Mouse (Mus musculus): ENCODE data around the gene Eif4g1.
"Not testable (repeated sequence)": the region's sequence is repeated elsewhere in the genome, so short reads cannot be mapped to it uniquely, and the experiment has no call there.

Gene Eif4g1

DNA sequence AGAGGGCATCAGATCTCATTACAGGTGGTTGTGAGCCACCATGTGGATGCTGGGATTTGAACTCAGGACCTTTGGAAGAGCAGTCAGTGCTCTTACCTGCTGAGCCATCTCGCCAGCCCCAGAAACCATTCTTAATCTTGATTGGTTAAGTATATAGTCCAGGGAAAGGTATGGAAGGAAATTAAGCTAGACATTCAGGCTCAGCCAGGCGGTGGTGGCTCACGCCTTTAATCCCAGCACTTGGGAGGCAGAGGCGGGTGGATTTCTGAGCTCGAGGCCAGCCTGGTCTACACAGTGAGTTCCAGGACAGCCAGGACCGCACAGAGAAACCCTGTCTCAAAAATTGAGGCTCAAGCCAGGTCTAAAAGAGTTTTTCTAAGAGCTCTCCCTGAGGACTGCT, at the start of gene Eif4g1:
Gene Eif4g1 (plus strand): TSS at position 301 of the 400 bp plus-strand sequence.
- DNase-seq, result not testable (repeated sequence)

GRCm38 (mm10) chr16:20619541-20620398, 48.3 kb upstream of the Eif4g1 start:
- DNase-seq, result peak; percentile 62

- DNase-seq, result peak; percentile 61
Measured at GRCm38 (mm10) chr16:20620399-20620735, 47.7 kb upstream of the Eif4g1 start.

DNA sequence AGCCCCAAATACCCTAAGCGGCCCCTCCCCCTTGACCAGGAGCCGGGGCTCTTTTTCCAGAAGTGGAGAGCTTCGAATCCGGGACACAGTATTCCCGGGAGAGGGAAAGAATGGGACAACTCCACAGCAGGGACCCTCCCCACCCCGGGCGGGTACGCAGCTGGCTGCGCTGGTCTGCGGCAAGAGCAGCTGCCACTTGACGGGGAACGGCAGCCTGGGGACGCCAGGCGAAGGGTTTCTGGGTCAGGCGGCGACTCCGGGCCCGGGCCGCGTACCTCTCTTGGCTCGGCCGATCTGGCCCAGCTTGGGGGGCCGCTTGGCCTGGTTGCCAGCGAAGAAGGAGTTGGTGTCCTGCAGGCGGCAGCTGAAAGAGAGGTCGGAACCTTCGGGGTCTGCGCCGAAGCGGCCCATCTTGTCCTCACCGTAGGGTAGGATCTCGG, 47.3 kb upstream of the Eif4g1 start:
- DNase-seq, result no peak

DNA sequence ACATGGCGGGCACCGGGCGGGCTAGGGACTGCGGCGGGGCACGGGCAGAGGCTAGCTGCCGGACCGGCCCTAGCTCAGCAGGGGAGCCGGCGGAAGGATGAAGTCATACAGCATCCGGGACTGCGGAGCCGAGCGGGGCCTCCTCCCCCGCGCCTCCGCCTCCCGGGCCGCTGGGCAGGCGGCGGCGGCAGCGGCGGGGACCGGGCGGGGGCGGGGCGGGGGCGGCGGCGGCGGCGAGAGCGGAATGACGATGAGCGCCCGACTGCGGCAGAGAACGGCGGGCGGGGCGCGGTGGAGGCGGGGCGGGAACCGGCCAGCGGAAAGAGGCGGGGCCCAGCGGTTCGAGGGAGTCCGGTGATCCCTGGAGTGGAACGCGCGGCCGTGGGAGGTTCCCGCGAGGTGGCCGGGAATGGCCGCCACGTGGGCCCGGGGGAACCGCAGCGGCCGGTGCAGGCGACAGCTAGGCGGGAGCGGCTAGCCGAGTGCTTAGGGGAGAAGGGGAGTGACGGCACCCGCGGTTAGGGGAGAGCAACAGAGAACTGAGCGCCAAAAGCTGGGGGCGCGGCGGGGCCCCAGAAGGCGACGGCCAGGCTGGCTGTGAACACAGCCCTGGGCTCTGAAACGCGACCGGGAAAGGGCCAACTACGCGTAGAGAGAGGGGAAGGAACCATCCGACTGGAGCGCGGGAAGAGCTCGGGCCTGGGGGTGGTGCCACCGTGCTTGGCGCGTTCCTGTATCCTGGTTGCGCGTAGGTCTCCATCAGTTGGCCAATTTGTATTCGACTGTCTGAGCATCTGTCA, 46.7 kb upstream of the Eif4g1 start, which contains the start of gene Camk2n2:
Gene Camk2n2 (minus strand): TSS at position 97 of the 800 bp plus-strand sequence.
- DNase-seq, result peak; percentile 88

- DNase-seq, result peak; percentile 84
Measured at GRCm38 (mm10) chr16:20621991-20622685, 46.0 kb upstream of the Eif4g1 start.

DNA sequence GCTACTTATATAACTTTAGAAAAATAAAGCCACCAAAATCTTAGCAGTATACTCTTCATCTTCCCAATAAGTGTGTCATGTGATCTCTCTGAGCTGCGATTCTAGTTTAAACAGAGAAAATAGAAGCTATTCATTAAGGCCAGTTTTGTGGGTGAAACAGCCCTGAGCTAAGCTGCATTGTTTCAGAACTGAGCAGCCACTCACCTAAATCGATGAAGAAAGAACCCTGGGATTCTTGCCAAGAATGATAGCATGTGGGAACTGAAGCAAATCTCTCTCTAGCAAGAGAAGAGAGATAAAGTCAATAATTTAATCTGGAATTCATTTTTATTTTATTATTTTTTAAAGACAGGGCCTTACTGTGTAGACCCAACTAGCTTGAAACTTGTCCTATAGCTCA, 44.9 kb upstream of the Eif4g1 start:
- no peak for DNase-seq

- no peak for DNase-seq
Measured at GRCm38 (mm10) chr16:20628871-20629391, 39.2 kb upstream of the Eif4g1 start.

GRCm38 (mm10) chr16:20629731-20630634, 38.1 kb upstream of the Eif4g1 start, which contains the start of gene Ece2:
Ece2 (plus strand) TSS chr16:20629828.
- DNase-seq, result peak; percentile 67

DNA sequence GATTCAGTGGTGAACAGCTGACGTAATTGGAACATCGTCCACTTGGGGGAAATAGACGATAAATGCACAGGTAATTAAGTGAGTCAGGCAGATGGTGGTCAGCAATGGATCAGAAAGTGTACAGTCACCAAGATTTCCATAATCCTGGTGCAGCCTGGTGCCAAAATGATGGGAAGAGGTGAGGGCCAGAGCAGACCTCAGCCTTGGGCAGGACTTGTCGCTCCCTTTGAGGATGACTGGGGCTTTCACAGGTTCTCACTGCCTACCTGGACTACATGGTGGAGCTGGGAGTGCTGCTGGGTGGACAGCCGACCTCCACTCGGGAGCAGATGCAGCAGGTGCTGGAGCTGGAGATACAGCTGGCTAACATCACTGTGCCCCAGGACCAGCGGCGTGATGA, 30.7 kb upstream of the Eif4g1 start:
- no peak for DNase-seq

- no peak for DNase-seq
Measured at GRCm38 (mm10) chr16:20638367-20638766, 29.7 kb upstream of the Eif4g1 start.

DNA sequence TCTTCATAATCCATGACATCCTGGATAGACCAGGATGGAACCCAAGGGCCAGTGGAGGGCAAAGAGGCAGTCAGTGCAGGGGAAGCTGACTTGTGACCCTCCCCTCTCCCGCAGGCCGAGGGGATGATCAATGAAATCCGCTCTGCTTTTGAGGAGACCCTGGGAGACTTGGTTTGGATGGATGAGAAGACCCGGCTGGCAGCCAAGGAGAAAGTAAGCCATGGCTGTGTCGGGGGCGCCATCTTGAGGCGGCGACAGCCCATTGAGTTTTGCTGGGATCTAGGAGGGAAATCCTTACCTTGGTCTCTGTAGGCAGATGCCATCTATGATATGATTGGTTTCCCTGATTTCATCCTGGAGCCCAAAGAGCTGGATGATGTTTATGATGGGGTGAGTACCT, 26.0 kb upstream of the Eif4g1 start:
- DNase-seq, result peak; percentile 65

- DNase-seq, result no peak
Measured at GRCm38 (mm10) chr16:20643911-20644310, 24.2 kb upstream of the Eif4g1 start.

- DNase-seq, result peak; percentile 95
Measured at GRCm38 (mm10) chr16:20651076-20651946, 16.8 kb upstream of the Eif4g1 start, which contains the start of gene Psmd2. Psmd2 (plus strand) TSS chr16:20651652.

DNA sequence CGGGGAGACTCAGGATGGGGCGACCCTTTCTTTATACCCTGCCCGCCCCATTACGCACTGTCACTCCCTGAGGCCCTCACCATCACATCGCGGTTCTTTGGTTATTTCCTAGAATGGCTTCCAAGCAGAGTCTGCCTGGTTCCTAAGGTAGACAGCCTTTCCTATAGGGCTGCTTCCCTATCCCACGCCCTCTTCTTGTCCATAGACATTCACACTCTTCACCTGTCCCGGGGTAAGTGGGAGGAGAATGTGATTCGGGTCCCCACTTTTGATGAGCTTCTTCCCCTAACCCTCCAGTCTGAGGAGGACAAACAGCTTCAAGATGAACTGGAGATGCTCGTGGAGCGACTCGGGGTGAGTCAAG, 16.2 kb upstream of the Eif4g1 start:
- DNase-seq, result no peak

DNA sequence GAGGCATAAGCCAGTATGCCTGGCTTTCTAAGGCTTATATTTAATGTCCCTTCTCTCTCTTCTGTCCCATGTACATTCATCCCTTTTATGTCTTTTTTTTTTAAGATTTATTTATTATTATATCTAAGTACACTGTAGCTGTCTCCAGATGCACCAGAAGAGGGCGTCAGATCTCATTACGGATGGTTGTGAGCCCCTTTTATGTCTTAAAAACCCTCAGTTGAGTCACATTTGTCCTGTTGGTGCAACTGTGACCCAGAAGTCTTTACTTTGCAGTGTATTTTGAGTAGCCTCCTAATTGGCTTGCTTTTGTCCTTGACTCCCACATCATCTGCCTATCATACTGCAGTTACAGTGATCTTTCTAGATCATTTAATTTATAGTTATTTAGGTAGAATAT, 14.8 kb upstream of the Eif4g1 start:
- no peak for DNase-seq

DNA sequence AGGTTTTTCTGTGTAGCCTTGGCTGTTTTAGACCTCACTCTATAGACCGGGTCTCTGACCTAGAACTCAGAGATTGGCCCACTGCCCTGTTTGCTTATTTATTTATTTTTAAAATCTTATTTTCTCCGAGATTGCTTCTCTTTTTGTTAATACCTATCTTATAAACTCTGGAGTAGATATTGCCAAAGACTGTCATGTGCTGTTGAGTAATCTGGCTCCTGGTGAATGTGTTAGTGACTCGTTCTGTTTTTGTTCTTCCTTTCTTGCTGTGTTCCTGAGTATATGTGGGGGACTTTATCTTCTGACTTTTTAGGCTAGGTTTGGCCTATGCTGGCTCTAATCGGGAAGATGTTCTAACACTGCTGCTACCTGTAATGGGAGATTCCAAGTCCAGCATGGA, 10.5 kb upstream of the Eif4g1 start:
- no peak for DNase-seq

GRCm38 (mm10) chr16:20670291-20670690, 2.2 kb downstream of the Eif4g1 start:
- DNase-seq, result no peak

DNA sequence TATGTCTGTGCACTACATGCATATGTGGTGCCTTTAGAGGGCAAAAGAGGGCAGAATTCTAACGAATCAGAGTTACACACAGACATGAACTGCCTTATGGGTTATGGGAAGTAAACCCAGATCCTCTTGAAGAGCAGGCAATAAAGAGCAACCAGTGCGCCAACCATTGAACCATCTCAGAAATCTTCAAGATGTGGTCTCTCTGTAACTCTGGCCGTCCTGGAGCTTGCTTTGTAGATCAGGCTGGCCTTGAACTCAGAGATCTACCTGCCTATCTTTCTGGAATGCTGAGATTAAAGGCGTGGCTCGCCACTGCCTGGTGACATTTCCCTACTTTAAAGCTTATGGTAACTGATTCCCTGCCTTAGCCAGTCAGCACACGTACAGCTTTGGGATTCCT, 3.8 kb downstream of the Eif4g1 start:
- DNase-seq, result no peak

- peak; percentile 96 for DNase-seq
Measured at GRCm38 (mm10) chr16:20672500-20672902, 4.4 kb downstream of the Eif4g1 start.
